Mouse (Mus musculus) liver, embryonic 11.5 days (tissue): ENCODE data around the gene Wnt3a. TPM values are rescaled to one million over a fixed set of nuclear protein-coding genes. Genes with fewer than 3 reads are reported as not detected.

Experiments
- ATAC-seq: fragments of 200-750 bp; cut with Nextera tagmentation; replicated peaks from 2 replicates; pipeline ENCODE4 v1.8.0; 2017; ENCODE audit warnings: moderate number of reproducible peaks, mild to moderate bottlenecking, moderate TSS enrichment, moderate library complexity; ENCODE audit not compliant: low FRiP score
- DNase-seq: peaks from one replicate; pipeline ENCODE4 v3.0.0-alpha.2; 2017; ENCODE audit warnings: low spot score
- H3K27ac ChIP-seq: fragments of 300-500 bp; sonication (generic); 2 replicates; pipeline ENCODE4 v1.5.1; 2014; ENCODE audit warnings: mild to moderate bottlenecking, low read depth, low read length, control low read depth
- H3K27me3 ChIP-seq: fragments of 300-500 bp; sonication (generic); replicated peaks from 2 replicates; pipeline ENCODE4 v1.6.1; 2014; ENCODE audit warnings: low read length, mixed read lengths; ENCODE audit not compliant: control insufficient read depth, insufficient read depth
- H3K36me3 ChIP-seq: fragments of 300-500 bp; sonication (generic); 2 replicates; pipeline ENCODE4 v1.6.1; 2014; ENCODE audit warnings: mild to moderate bottlenecking, low read length, moderate library complexity, mixed read lengths; ENCODE audit not compliant: control insufficient read depth, insufficient read depth
- H3K4me1 ChIP-seq: fragments of 300-500 bp; sonication (generic); replicated peaks from 2 replicates; pipeline ENCODE4 v1.6.1; 2014; ENCODE audit warnings: low read length, mixed read lengths; ENCODE audit not compliant: control insufficient read depth, insufficient read depth
- H3K4me2 ChIP-seq: fragments of 300-500 bp; sonication (generic); 2 replicates; pipeline ENCODE4 v1.6.1; 2014; ENCODE audit warnings: mild to moderate bottlenecking, control low read depth, moderate library complexity
- H3K4me3 ChIP-seq: fragments of 300-500 bp; sonication (generic); 2 replicates; pipeline ENCODE4 v1.5.1; 2014; ENCODE audit warnings: low read depth, low read length, control low read depth
- H3K9ac ChIP-seq: fragments of 300-500 bp; sonication (generic); 2 replicates; pipeline ENCODE4 v1.6.1; 2014; ENCODE audit warnings: low read depth, low read length, control low read depth
- H3K9me3 ChIP-seq: fragments of 300-500 bp; sonication (generic); 2 replicates; pipeline ENCODE4 v1.6.1; 2016; ENCODE audit warnings: low read length, inconsistent platforms, mixed read lengths; ENCODE audit not compliant: control insufficient read depth
- WGBS: fragments of 180-500 bp; shearing (Covaris S2); extraction: QIAGEN DNeasy Blood & Tissue Kit; methylation state at CpG from one replicate; pipeline ENCODE4 v1.1.7; 2014; 5-methylcytosine and 5-hydroxymethylcytosine counted together
- polyA plus RNA-seq: library from polyadenylated mRNA; unstranded; fragments of >200 nt; fragmentation: Nextera tagmentation; extraction: Ambion mirVana; gene quantifications from 2 replicates; pipeline ENCODE4 v1.2.1, GENCODE M21; 2014

Wnt3a gene
- polyA plus RNA-seq, 1 experiment from 2014 or later, result not detected

DNA sequence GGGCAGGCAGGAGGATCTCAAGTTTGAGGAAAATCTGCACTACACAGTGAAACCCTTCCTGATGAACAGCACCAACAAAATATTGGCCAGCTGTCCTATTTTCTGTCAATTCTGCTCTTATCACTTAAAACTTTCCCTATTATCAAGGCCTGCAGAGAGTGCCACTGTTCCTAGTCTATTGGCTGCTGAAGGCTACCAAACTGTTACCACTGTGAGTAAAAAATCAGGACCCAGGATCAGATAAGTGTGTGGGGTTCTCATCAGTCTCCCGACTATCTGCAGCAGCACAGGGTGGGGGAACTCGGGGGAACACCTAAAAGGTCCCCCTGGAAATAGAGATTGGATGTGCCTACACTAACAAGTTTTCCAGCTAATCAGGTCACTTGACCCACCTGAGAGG is 65.4 kb downstream of the Wnt3a start:
- no peak for DNase-seq
- Histone ChIP-seq H3K4me1 (peaks cover 66% of the 10 kb centered on the region), H3K36me3 (peaks cover 9% of the 10 kb centered on the region), H3K9ac (no peak overlapping the region), H3K4me2 (peak overlapping the region; percentile 98), H3K27ac (no peak overlapping the region), H3K27me3 (no peaks in the 10 kb centered on the region), H3K4me3 (no peak overlapping the region), H3K9me3 (no peaks in the 10 kb centered on the region)
- ATAC-seq, result no peak
- WGBS, result 40% methylated on average over 2 of the region's 2 CpGs

DNA sequence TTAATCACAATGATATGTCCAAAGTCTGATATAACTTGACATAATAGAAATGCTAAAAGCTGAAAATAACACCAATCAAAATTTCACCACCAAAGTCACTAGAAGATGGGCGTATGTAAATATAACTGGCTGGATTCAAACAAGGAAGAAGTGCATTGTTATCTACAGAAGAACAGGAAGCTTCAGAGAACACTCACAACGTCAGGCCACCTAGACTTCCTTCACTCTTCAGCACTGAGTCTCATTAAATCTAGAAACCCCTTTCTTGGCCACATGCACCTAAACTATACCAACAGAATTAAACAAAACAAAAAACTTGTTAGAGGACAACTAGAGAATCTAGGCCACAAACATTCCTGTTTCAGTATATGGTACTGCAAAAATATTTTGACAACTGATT is 66.1 kb downstream of the Wnt3a start:
- 32% methylated on average over 2 of the region's 2 CpGs for WGBS
- H3K27me3 ChIP-seq, result no peaks in the 10 kb centered on the region
- DNase-seq, result no peak
- no peaks in the 10 kb centered on the region for H3K9me3 ChIP-seq
- H3K9ac ChIP-seq, result no peak overlapping the region
- peaks cover 66% of the 10 kb centered on the region for H3K4me1 ChIP-seq
- H3K27ac ChIP-seq, result no peak overlapping the region
- H3K36me3 ChIP-seq, result peaks cover 10% of the 10 kb centered on the region
- no peak overlapping the region for H3K4me3 ChIP-seq
- H3K4me2 ChIP-seq, result no peak overlapping the region
- ATAC-seq, result no peak

DNA sequence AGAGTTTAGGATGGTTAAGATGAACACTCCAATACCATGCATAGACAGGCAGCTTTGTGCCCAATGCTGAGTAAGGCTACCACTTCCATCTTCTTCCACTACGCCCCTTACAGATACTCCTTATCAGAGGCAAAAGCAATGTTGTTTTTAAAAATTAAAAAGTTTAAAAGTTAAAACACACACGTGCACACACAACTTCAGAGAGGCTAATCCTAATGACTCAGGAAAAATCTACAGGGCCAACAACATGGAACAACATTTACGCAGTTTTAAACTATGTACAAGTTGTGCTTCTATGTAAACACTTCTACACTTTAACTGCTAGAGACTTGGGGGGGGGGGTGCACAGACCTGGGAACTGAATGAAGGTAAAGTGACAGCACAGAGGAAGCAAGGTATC is 66.5 kb downstream of the Wnt3a start:
- no peak for DNase-seq
- WGBS, result 80% methylated on average over 3 of the region's 3 CpGs
- Histone ChIP-seq H3K4me2 (no peak overlapping the region), H3K9me3 (no peaks in the 10 kb centered on the region), H3K9ac (no peak overlapping the region), H3K27me3 (no peaks in the 10 kb centered on the region), H3K4me1 (peaks cover 64% of the 10 kb centered on the region), H3K27ac (no peak overlapping the region), H3K4me3 (no peak overlapping the region), H3K36me3 (peaks cover 13% of the 10 kb centered on the region)
- ATAC-seq, result no peak

DNA sequence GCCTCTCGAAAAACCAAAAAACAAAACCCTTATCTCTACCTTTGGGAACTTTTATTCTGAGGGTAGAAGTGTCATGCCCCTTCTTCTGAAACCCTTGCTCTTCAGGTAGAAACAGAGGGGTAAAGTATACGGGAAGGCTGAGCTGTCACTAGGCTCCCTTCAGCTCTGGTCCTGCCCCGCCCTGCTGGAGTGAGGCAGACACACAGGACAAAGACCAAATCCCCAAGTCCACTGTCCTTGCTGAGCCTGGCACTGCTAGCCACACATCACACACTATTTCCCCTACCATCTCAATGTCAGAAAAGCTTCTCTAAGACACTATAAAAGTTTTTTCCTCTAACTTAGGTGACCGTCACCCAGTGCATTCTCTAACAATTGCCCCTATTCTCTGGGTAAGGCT is 68.2 kb downstream of the Wnt3a start:
- Histone ChIP-seq H3K4me3 (no peak overlapping the region), H3K9me3 (no peaks in the 10 kb centered on the region), H3K4me2 (no peak overlapping the region), H3K36me3 (peaks cover 24% of the 10 kb centered on the region), H3K27ac (no peak overlapping the region; the same call in 1 of the 2 replicates), H3K27me3 (no peaks in the 10 kb centered on the region), H3K9ac (no peak overlapping the region), H3K4me1 (peaks cover 69% of the 10 kb centered on the region)
- no peak for DNase-seq
- WGBS, result 84% methylated on average over 4 of the region's 4 CpGs
- no peak for ATAC-seq

DNA sequence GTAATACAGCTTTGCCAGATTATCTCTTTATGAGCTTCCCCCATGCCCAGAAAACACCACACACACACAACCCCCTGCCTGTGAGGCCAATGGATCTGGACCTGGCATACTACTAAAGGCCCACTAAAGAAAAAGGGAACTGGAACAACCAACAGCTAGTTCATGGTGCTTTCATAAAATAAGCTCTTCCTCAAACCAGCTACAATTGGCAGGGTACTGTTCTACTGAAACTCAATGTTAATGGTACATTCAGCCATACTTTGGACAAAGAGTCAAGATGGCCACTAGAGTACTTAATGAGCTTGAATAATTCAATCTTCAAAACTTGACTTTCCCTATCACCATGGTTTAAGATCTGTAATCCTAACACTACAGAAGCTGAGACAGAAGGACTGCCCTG is 68.9 kb downstream of the Wnt3a start:
- no peak overlapping the region for H3K27ac ChIP-seq
- H3K27me3 ChIP-seq, result no peaks in the 10 kb centered on the region
- DNase-seq (no peak), ATAC-seq (no peak)
- H3K9ac ChIP-seq, result no peak overlapping the region
- peaks cover 24% of the 10 kb centered on the region for H3K36me3 ChIP-seq
- H3K4me1 ChIP-seq, result peaks cover 66% of the 10 kb centered on the region
- no peak overlapping the region for H3K4me3 ChIP-seq
- no peaks in the 10 kb centered on the region for H3K9me3 ChIP-seq
- no peak overlapping the region for H3K4me2 ChIP-seq

DNA sequence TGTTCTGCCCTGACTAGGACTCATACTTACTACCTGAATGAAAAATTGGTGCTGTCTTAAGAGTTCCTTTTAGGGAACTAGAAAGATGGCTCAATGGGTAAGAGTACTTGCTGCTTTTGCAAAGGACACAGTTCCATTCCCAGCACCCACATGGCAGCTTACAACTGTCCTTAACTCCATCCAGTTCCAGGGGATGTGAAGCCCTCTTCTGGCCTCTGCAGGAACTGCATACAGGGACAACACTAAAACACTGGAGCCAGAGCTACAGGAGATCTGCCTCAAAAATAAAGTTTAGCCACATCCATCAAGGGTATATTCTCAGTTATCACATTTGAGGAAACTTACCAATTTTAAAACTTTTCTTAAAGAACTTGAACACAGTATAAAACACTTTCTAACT is 71.5 kb downstream of the Wnt3a start:
- no peak for ATAC-seq
- H3K27ac ChIP-seq, result no peak overlapping the region
- no peak overlapping the region for H3K4me3 ChIP-seq
- H3K27me3 ChIP-seq, result no peaks in the 10 kb centered on the region
- H3K4me2 ChIP-seq, result no peak overlapping the region
- H3K9me3 ChIP-seq, result no peaks in the 10 kb centered on the region
- no peak for DNase-seq
- no peak overlapping the region for H3K9ac ChIP-seq
- peaks cover 33% of the 10 kb centered on the region for H3K36me3 ChIP-seq
- peaks cover 46% of the 10 kb centered on the region for H3K4me1 ChIP-seq

DNA sequence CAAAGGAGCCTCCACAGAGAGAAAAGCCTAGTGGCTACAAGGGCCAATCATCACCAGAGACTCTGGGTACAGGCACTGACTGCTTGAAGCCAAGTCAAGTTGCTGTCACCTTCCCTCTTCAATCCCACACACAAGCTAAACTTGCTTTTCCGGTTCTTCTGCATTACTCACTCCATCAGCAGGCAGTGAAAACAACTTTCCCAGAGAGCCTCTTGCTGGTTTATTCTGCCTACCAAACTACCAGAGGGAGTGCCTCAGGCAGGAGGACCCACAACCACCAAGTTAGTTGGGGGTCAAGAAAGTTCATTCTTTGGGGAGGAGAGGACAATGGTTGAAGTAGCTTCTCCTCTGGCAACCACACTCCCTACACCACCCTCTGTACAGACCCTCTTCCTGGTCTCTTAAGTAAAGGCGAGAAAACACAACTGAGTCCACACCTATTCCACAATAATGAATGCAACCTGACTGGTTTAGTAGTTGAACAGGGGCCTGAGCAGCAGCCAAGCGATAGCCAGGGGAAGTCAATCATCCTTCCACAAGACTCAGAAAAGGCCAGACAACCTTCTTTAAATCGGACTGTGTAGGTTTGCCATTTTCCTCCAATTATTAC is 72.1 kb downstream of the Wnt3a start:
- peaks cover 30% of the 10 kb centered on the region for H3K36me3 ChIP-seq
- 84% methylated on average over 4 of the region's 4 CpGs for WGBS
- no peak for DNase-seq

DNA sequence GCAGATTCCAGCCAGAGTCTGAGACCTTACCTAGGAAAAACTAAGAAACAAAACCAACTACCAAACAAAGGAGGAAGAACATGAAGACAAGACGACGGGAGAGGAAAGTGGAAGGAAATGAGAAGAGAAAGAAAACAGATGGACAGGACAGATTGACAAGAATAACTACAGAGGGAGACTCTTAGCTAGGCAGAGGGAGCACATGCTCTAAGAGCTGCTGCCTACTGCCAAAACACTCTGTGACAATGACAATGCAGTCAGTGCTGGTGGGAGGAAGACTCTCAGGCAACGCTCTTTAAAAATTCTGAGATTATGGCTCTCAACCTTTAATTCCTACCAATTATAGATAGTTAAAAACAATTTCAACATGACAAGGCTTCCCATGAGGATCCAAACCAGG is 73.6 kb downstream of the Wnt3a start:
- Histone ChIP-seq H3K4me2 (no peak overlapping the region), H3K9me3 (no peaks in the 10 kb centered on the region), H3K4me3 (no peak overlapping the region), H3K27ac (no peak overlapping the region), H3K4me1 (peaks cover 26% of the 10 kb centered on the region), H3K36me3 (peaks cover 39% of the 10 kb centered on the region), H3K27me3 (no peaks in the 10 kb centered on the region), H3K9ac (no peak overlapping the region)
- 62% methylated on average over 3 of the region's 3 CpGs for WGBS
- no peak for DNase-seq
- ATAC-seq, result no peak

More for the DNA sequence above, 72.1 kb downstream of the Wnt3a start:
- H3K9me3 ChIP-seq, result no peaks in the 10 kb centered on the region
- H3K9ac ChIP-seq, result 0 out of 2 replicates have a peak overlapping the region, but pooled peaks have one; percentile 16
- no peak overlapping the region for H3K4me2 ChIP-seq
- H3K4me3 ChIP-seq, result no peak overlapping the region
- ATAC-seq, result no peak
- peaks cover 41% of the 10 kb centered on the region for H3K4me1 ChIP-seq
- no peaks in the 10 kb centered on the region for H3K27me3 ChIP-seq
- no peak overlapping the region for H3K27ac ChIP-seq

DNA sequence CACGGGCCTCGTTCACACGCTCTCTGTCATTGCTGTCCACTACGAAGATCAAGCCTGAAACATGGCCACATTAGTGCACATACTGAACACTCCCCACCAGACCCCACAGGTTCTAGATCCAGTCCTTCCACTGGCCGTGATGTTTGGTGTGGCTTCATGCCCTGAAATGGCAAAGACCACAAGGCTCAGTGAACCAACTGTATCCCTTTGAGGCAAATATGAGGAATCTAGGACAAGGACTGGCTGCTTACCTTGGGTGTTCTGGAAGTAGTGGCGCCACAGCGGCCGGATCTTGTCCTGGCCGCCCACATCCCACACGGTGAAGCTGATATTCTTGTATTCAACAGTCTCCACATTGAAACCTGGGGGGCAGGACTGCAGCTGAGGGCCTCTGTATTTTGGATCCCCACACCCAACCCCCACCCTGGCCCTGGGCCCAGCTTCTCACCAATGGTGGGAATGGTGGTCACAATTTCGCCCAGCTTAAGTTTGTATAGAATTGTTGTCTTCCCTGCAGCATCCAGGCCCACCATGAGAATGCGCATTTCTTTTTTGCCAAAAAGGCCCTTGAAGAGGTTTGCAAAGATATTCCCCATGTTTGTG is 77.6 kb downstream of the Wnt3a start:
- Histone ChIP-seq H3K27ac (no peak overlapping the region), H3K27me3 (no peaks in the 10 kb centered on the region), H3K9me3 (no peaks in the 10 kb centered on the region), H3K9ac (no peak overlapping the region), H3K36me3 (peaks cover 39% of the 10 kb centered on the region), H3K4me2 (no peak overlapping the region), H3K4me3 (no peak overlapping the region), H3K4me1 (peaks cover 31% of the 10 kb centered on the region)
- no peak for ATAC-seq
- 90% methylated on average over 12 of the region's 12 CpGs for WGBS
- DNase-seq, result no peak
